Mouse (Mus musculus): ENCODE measurements at regions not wholly inside any gene's neighbourhood (a gene's known extent, or its start where the extent isn't known, plus 50 kb on each side); places are given as distances from the start of the nearest gene placed in this dataset.

- no peak for DNase-seq (ENCODE audit: low spot score in 2 of 2)
Measured at GRCm38 (mm10) chr13:85436254-85436653, 147.3 kb upstream of the Rasa1 start.

- DNase-seq (ENCODE audit: low spot score in 2 of 2): no peak
Measured at GRCm38 (mm10) chr13:85430821-85431220, 141.9 kb upstream of the Rasa1 start.

GRCm38 (mm10) chr13:85430040-85430439 lies 141.1 kb upstream of the Rasa1 start:
- DNase-seq (ENCODE audit: low spot score in 2 of 2): no peak

GRCm38 (mm10) chr13:85418671-85419070 lies 129.7 kb upstream of the Rasa1 start:
- no peak for DNase-seq (ENCODE audit: low spot score in 2 of 2)

GRCm38 (mm10) chr13:85414951-85415350 lies 126.0 kb upstream of the Rasa1 start:
- DNase-seq (ENCODE audit: low spot score in 2 of 2): no peak

- no peak for DNase-seq (ENCODE audit: low spot score in 2 of 2)
Measured at GRCm38 (mm10) chr13:85411327-85411726, 122.4 kb upstream of the Rasa1 start.

DNA sequence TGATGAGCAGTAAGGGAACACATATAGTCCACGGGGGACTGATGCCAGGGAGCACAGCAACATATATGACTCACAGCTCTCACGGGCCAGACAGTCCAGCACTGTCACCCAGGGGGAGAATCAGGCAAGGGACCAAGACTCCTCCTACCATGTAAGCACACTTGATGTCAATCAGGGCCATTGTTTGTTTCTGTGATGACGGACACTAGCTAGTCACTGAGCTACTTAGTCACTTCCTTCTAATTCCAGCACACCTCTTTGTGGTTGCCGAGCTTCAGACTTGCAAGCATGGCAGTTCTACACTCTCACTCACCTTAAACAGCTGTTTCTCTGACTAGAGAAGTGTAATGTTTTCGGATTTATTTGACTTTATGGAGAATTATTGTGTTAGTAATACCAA lies 109.9 kb upstream of the Rasa1 start:
- no peak for DNase-seq (ENCODE audit: low spot score in 2 of 2)

- no peak for DNase-seq (ENCODE audit: low spot score in 2 of 2)
Measured at GRCm38 (mm10) chr13:85376338-85376998, 87.5 kb upstream of the Rasa1 start.

DNA sequence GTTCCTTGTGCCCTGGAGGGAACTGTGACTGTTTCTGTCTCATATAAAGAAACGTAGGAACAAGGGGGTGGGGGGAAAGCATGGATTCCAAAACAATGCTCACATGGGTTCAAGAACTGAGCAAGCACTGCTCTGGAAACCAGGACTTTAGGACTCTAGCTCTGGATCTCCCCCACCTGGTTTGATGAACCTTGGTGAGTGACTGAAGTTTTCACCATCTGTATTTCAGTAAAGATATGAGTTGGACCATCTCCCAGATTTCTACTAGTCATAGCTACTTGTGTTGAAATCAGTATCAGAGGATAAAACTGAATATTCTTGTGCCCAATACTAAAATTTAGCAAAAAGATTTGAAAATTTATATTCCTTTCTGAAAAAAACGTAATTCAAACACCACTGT lies 70.7 kb upstream of the Rasa1 start:
- DNase-seq (ENCODE audit: low spot score in 2 of 2): no peak

GRCm38 (mm10) chr13:85359143-85359542 lies 70.2 kb upstream of the Rasa1 start:
- DNase-seq (ENCODE audit: low spot score in 2 of 2): no peak

DNA sequence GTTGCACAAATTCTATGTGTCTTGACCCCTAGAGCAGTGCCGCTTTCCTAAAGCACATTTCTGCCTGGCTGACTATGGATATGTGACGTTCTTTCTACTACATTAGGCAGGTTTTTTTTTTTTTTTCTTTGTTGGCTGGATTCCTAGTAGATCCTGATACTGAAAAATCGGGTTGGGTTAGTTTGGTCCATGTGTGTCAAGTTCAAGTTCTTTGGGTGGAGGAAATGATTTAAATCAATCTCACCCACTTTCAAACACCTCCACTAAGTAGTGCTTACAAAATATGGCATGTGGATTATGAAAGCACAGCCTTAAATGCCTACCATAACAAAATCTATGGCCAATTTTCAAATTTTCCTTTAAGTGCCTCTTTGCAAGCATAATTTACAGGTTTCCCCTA lies 63.1 kb upstream of the Rasa1 start:
- no peak for DNase-seq (ENCODE audit: low spot score in 2 of 2)
